8 mouse cellular contexts compared by ENCODE assay signal in the genomic region with DNA sequence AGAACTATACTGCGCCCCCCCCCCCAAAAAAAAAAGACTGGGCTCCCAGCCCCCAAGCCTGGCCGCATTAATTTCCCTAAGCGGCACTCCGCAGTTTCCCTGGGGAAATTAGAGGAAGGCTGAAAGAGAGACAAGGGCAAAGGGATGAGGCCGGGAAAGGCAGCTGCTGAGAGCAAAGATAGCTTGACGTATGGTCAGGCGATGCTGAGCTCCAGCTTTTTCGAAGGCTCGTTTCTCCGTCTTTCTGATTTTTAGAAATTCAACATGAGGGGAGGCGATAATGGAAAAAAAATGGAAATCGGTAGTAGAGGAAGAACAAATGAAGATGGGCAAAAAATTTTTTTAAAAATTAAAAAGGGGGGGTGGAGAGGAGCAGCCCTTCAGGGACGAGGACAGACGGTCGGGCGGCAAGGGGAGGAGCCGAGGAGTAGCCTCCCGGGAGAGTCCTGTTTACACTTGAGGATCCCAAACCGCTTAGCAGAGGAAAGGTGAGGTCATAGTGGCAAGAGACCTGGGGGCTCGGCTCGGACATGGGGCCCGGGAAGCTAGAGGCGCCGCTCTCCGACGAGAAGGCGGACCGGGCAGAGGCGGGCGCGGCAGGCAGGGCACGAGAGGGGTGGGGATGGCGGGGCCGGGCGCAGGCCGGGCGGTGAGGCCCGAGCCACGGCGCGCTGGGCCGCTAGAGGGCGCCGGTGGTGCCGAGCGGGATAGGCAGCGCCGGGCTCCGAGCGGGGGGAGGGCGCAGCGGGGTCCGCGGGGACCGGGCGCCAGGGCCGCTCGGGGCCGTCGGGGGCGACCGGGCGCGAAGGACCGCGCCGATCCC. TPM values are rescaled to one million over a fixed set of nuclear protein-coding genes. Genes with fewer than 3 reads are reported as not detected.
DNase-seq lines count a peak whose midpoint lies in the region; ATAC-seq lines count a peak whose summit lies in the region.

No protein-coding gene starts in this region.

- H3K27ac ChIP-seq in embryonic facial prominence, embryonic 13.5 days = peak overlapping the region; percentile 100
- H3K27ac ChIP-seq in limb, embryonic 13.5 days = peak overlapping the region; percentile 100
- peak overlapping the region; percentile 100 for H3K27ac ChIP-seq in midbrain, embryonic 14.5 days (replicated peaks; ENCODE audit: low read depth, low read length)

- H3K9ac ChIP-seq in embryonic facial prominence, embryonic 13.5 days = peak overlapping the region; percentile 99
- H3K9ac ChIP-seq in limb, embryonic 13.5 days = peak overlapping the region; percentile 100
- H3K9ac ChIP-seq in midbrain, embryonic 14.5 days (replicated peaks; ENCODE audit: low read length) = peak overlapping the region; percentile 100

- H3K4me2 ChIP-seq in embryonic facial prominence, embryonic 13.5 days = peak overlapping the region; percentile 91
- peak overlapping the region; percentile 100 for H3K4me2 ChIP-seq in limb, embryonic 13.5 days (replicated peaks)
- peak overlapping the region; percentile 99 for H3K4me2 ChIP-seq in midbrain, embryonic 14.5 days (ENCODE audit: low read length)

- peak; percentile 82 for DNase-seq in 3T3-L1 (ENCODE audit: low read depth, low spot score)
- DNase-seq in adrenal gland, postnatal 36 days = peak; percentile 94 to 98
- peak; percentile 93 for DNase-seq in heart, adult 18-20 months
- DNase-seq in kidney, adult 18-20 months = peak; percentile 95
- peak; percentile 95 for DNase-seq in midbrain, embryonic 14.5 days
- DNase-seq in spleen, adult 18-20 months = peak; percentile 79 to 95

- WGBS in embryonic facial prominence, embryonic 13.5 days = under 1% methylated on average over 53 of the region's 67 CpGs
- WGBS in limb, embryonic 13.5 days = 0% methylated on average over 36 of the region's 67 CpGs
- under 1% methylated on average over 60 of the region's 67 CpGs for WGBS in midbrain, embryonic 14.5 days

- H3K4me1 ChIP-seq in embryonic facial prominence, embryonic 13.5 days = peaks cover 70% of the 10 kb centered on the region
- H3K4me1 ChIP-seq in limb, embryonic 13.5 days = peaks cover 67% of the 10 kb centered on the region
- peaks cover 53% of the 10 kb centered on the region for H3K4me1 ChIP-seq in midbrain, embryonic 14.5 days (ENCODE audit: control insufficient read depth, insufficient read depth, low read length)

- peaks cover 28% of the 10 kb centered on the region for H3K36me3 ChIP-seq in embryonic facial prominence, embryonic 13.5 days
- peaks cover 29% of the 10 kb centered on the region for H3K36me3 ChIP-seq in limb, embryonic 13.5 days
- peaks cover 27% of the 10 kb centered on the region for H3K36me3 ChIP-seq in midbrain, embryonic 14.5 days (ENCODE audit: control insufficient read depth, insufficient read depth, low read length)

- no peaks in the 10 kb centered on the region for H3K9me3 ChIP-seq in embryonic facial prominence, embryonic 13.5 days
- H3K9me3 ChIP-seq in limb, embryonic 13.5 days = no peaks in the 10 kb centered on the region
- no peaks in the 10 kb centered on the region for H3K9me3 ChIP-seq in midbrain, embryonic 14.5 days (ENCODE audit: control insufficient read depth, low read length)

- H3K4me3 ChIP-seq in embryonic facial prominence, embryonic 13.5 days = peak overlapping the region; percentile 91
- peak overlapping the region; percentile 90 for H3K4me3 ChIP-seq in limb, embryonic 13.5 days
- H3K4me3 ChIP-seq in midbrain, embryonic 14.5 days (replicated peaks; ENCODE audit: low read depth, low read length) = peak overlapping the region; percentile 94

- no peaks in the 10 kb centered on the region for H3K27me3 ChIP-seq in embryonic facial prominence, embryonic 13.5 days
- H3K27me3 ChIP-seq in limb, embryonic 13.5 days = no peaks in the 10 kb centered on the region
- H3K27me3 ChIP-seq in midbrain, embryonic 14.5 days (ENCODE audit: control insufficient read depth, insufficient read depth, low read length) = no peaks in the 10 kb centered on the region

- ATAC-seq in embryonic facial prominence, embryonic 13.5 days (ENCODE audit: insufficient number of reproducible peaks, insufficient read depth, low FRiP score, low TSS enrichment, low read depth) = peak; percentile 59
- peak; percentile 25 for ATAC-seq in limb, embryonic 13.5 days (ENCODE audit: low FRiP score, low read depth)
- peak; percentile 54 for ATAC-seq in midbrain, embryonic 14.5 days (ENCODE audit: low FRiP score, low TSS enrichment)

RNA-seq across cellular contexts. Expression of a gene that starts 3.0 kb away (rescaled TPM):
- 100 to 1,000 TPM; 753 to 830 TPM for total RNA-seq in adrenal gland, postnatal 36 days (2021)
- polyA plus RNA-seq in embryonic facial prominence, embryonic 13.5 days (2015; fragmentation: Nextera tagmentation; extraction: Ambion mirVana) = 327 and 349 TPM in 2 replicates
- 100 to 1,000 TPM; 135 to 139 TPM for total RNA-seq in heart, adult 18-20 months (2021)
- 303 and 321 TPM in 2 replicates for polyA plus RNA-seq in limb, embryonic 13.5 days (2015; fragmentation: Nextera tagmentation; extraction: Ambion mirVana)
- polyA plus RNA-seq in midbrain, embryonic 14.5 days (2014; fragmentation: Nextera tagmentation; extraction: Ambion mirVana) = 749 and 823 TPM in 2 replicates

RNA-seq across cellular contexts. Expression of a gene that starts 5.4 kb away (rescaled TPM):
- total RNA-seq in adrenal gland, postnatal 36 days (2021) = 1 to 10 TPM; 1.0 to 1.3 TPM
- 2.9 and 3.7 TPM in 2 replicates for polyA plus RNA-seq in embryonic facial prominence, embryonic 13.5 days (2015; fragmentation: Nextera tagmentation; extraction: Ambion mirVana)
- under 1 TPM; 0.23 to 0.35 TPM for total RNA-seq in heart, adult 18-20 months (2021)
- 1.7 and 3.1 TPM in 2 replicates for polyA plus RNA-seq in limb, embryonic 13.5 days (2015; fragmentation: Nextera tagmentation; extraction: Ambion mirVana)
- 3.3 and 3.5 TPM in 2 replicates for polyA plus RNA-seq in midbrain, embryonic 14.5 days (2014; fragmentation: Nextera tagmentation; extraction: Ambion mirVana)

RNA-seq across cellular contexts. Expression of a gene that starts 14.3 kb away (rescaled TPM):
- total RNA-seq in adrenal gland, postnatal 36 days (2021) = 100 to 1,000 TPM; 284 to 296 TPM
- 342 and 360 TPM in 2 replicates for polyA plus RNA-seq in embryonic facial prominence, embryonic 13.5 days (2015; fragmentation: Nextera tagmentation; extraction: Ambion mirVana)
- 100 to 1,000 TPM; 185 to 191 TPM for total RNA-seq in heart, adult 18-20 months (2021)
- polyA plus RNA-seq in limb, embryonic 13.5 days (2015; fragmentation: Nextera tagmentation; extraction: Ambion mirVana) = 354 and 355 TPM in 2 replicates
- 535 and 570 TPM in 2 replicates for polyA plus RNA-seq in midbrain, embryonic 14.5 days (2014; fragmentation: Nextera tagmentation; extraction: Ambion mirVana)

RNA-seq across cellular contexts. Expression of a gene that starts 28.9 kb away (rescaled TPM):
- under 1 TPM; 0.30 to 0.50 TPM for total RNA-seq in adrenal gland, postnatal 36 days (2021)
- 0.37 TPM in 1 of 2 replicates, not detected in the other for polyA plus RNA-seq in embryonic facial prominence, embryonic 13.5 days (2015; fragmentation: Nextera tagmentation; extraction: Ambion mirVana)
- total RNA-seq in heart, adult 18-20 months (2021) = 1 to 10 TPM in 1 of 2 experiments, under 1 TPM in 1; 0.50 to 3.7 TPM
- 0.04 and 0.15 TPM in 2 replicates for polyA plus RNA-seq in limb, embryonic 13.5 days (2015; fragmentation: Nextera tagmentation; extraction: Ambion mirVana)
- polyA plus RNA-seq in midbrain, embryonic 14.5 days (2014; fragmentation: Nextera tagmentation; extraction: Ambion mirVana) = 0.11 and 0.27 TPM in 2 replicates

RNA-seq across cellular contexts. Expression of a gene that starts 48.4 kb away (rescaled TPM):
- 100 to 1,000 TPM; 121 to 176 TPM for total RNA-seq in adrenal gland, postnatal 36 days (2021)
- 124 and 138 TPM in 2 replicates for polyA plus RNA-seq in embryonic facial prominence, embryonic 13.5 days (2015; fragmentation: Nextera tagmentation; extraction: Ambion mirVana)
- total RNA-seq in heart, adult 18-20 months (2021) = 100 to 1,000 TPM in 1 of 2 experiments, 10 to 100 TPM in 1; 94.3 to 102 TPM
- polyA plus RNA-seq in limb, embryonic 13.5 days (2015; fragmentation: Nextera tagmentation; extraction: Ambion mirVana) = 128 and 133 TPM in 2 replicates
- polyA plus RNA-seq in midbrain, embryonic 14.5 days (2014; fragmentation: Nextera tagmentation; extraction: Ambion mirVana) = 85.6 and 85.9 TPM in 2 replicates

Comparison
In these comparisons a context has a peak if more than half of its experiments do, and no peak if none do; other contexts are left out.
1. Peak in every context shown above with its lines: DNase-seq, ATAC-seq, H3K4me3 ChIP-seq and H3K27ac ChIP-seq.